Mouse (Mus musculus): ENCODE results near the gene Ttc4.
A peak's percentile ranks its signal among the peaks of the same experiment; 100 is the strongest.

GRCm38 (mm10) chr4:106699989-106700388 is 21.2 kb upstream of the Ttc4 start:
- TF ChIP-seq POLR2A (IDR thresholded peaks at IDR 0.05; ENCODE audit: extremely low read depth, insufficient read depth, low read length) = no peak
- TF ChIP-seq CTCF (IDR thresholded peaks at IDR 0.05; ENCODE audit: low read depth, low read length) = peak; percentile 68
